Mouse (Mus musculus) heart, postnatal 0 days (tissue): ENCODE data around the gene Kcnd3.

Experiments used
- CTCF ChIP-seq: IDR thresholded peaks from 2 replicates; pipeline ENCODE4 v1.5.1; 2016; ENCODE audit warnings: antibody characterized with exemption, control low read depth, low read depth
- EP300 ChIP-seq: IDR thresholded peaks from 2 replicates; pipeline ENCODE4 v1.6.1; 2016; ENCODE audit warnings: antibody characterized with exemption, low read depth

DNA sequence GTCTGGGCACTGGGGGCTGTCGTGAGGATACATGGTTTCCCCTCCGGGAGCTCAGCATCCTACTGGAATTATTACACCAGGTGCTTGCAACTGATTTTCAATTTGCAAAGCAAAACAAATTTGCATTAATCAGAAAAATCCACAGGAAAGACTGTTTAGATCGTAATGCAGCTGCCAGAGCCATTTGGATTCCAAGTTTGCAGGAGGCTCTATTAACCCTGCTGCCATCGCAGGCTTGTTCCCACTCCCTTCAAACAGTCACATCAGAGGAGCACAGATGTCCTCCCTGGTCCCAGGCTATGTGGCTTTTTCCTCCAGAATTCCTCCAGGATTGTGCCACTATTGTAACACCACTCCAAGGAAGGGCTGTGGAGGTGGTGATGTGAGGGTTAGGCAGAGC is 54.5 kb downstream of the Kcnd3 start:
- no peak for TF ChIP-seq EP300
- no peak for TF ChIP-seq CTCF
